Mouse (Mus musculus) hindbrain, embryonic 13.5 days (tissue): ENCODE data around the gene Azgp1. TPM values are rescaled to one million over a fixed set of nuclear protein-coding genes. Genes with fewer than 3 reads are reported as not detected.

Source experiments
- polyA plus RNA-seq: library from polyadenylated mRNA; unstranded; fragments of >200 nt; fragmentation: Nextera tagmentation; extraction: Ambion mirVana; gene quantifications from 2 replicates; pipeline ENCODE4 v1.2.1, GENCODE M21; 2015

Azgp1 gene
- polyA plus RNA-seq, 1 experiment from 2014 or later: not detected

Other genes with a start within 250 kb of the Azgp1 start
- gene Nyap1, start 239.9 kb upstream of the Azgp1 start, polyA plus RNA-seq: 32.9 and 34.1 TPM in 2 replicates
- 61.1 and 62.5 TPM in 2 replicates for gene Tsc22d4, start 235.8 kb upstream of the Azgp1 start, polyA plus RNA-seq
- 40.6 and 44.1 TPM in 2 replicates for gene Ppp1r35, start 202.7 kb upstream of the Azgp1 start, polyA plus RNA-seq
- 10.7 and 11.1 TPM in 2 replicates for gene Mepce, start 193.9 kb upstream of the Azgp1 start, polyA plus RNA-seq
- 10.6 and 12.3 TPM in 2 replicates for gene Zcwpw1, start 193.7 kb upstream of the Azgp1 start, polyA plus RNA-seq
- 0.25 and 0.44 TPM in 2 replicates for gene Pilra, start 145.2 kb upstream of the Azgp1 start, polyA plus RNA-seq
- gene Pilrb1, start 123.4 kb upstream of the Azgp1 start, polyA plus RNA-seq: not detected in 2 replicates
- not detected in 2 replicates for gene Pilrb2, start 109.7 kb upstream of the Azgp1 start, polyA plus RNA-seq
- gene Cyp3a13, start 59.9 kb upstream of the Azgp1 start, polyA plus RNA-seq: not detected in 2 replicates
- 0.77 and 0.83 TPM in 2 replicates for gene Gjc3, start 18.4 kb upstream of the Azgp1 start, polyA plus RNA-seq
- not detected in 2 replicates for gene Smok3a, start 39.7 kb downstream of the Azgp1 start, polyA plus RNA-seq
- gene Smok3b, start 39.9 kb downstream of the Azgp1 start, polyA plus RNA-seq: not detected in 2 replicates
- gene Smok3c, start 71.7 kb downstream of the Azgp1 start, polyA plus RNA-seq: not detected in 2 replicates
- gene Zkscan1, start 103.6 kb downstream of the Azgp1 start, polyA plus RNA-seq: 27.1 and 27.2 TPM in 2 replicates
- gene Zscan21, start 135.4 kb downstream of the Azgp1 start, polyA plus RNA-seq: 102 and 113 TPM in 2 replicates
- gene Zfp113, start 174.2 kb downstream of the Azgp1 start, polyA plus RNA-seq: 38.9 and 40.5 TPM in 2 replicates
- gene Cops6, start 179.6 kb downstream of the Azgp1 start, polyA plus RNA-seq: 308 and 322 TPM in 2 replicates
- 24.3 and 26.5 TPM in 2 replicates for gene Ap4m1, start 190.5 kb downstream of the Azgp1 start, polyA plus RNA-seq
- 109 and 111 TPM in 2 replicates for gene Mcm7, start 190.9 kb downstream of the Azgp1 start, polyA plus RNA-seq
- 85.4 and 90.9 TPM in 2 replicates for gene Taf6, start 205.9 kb downstream of the Azgp1 start, polyA plus RNA-seq
- gene Cnpy4, start 206.0 kb downstream of the Azgp1 start, polyA plus RNA-seq: 33.0 and 37.4 TPM in 2 replicates
- 13.5 and 14.6 TPM in 2 replicates for gene Mblac1, start 212.8 kb downstream of the Azgp1 start, polyA plus RNA-seq
- gene Nxpe5, start 244.4 kb downstream of the Azgp1 start, polyA plus RNA-seq: not detected in 2 replicates